Comparison of ENCODE assay signal across 11 mouse cellular contexts in genomic region chr3:109286590-109286989, GRCm38 (mm10). TPM values are rescaled to one million over a fixed set of nuclear protein-coding genes. Genes with fewer than 3 reads are reported as not detected.
A peak's percentile ranks its signal among the peaks of the same experiment; 100 is the strongest.
DNase-seq lines count a peak whose midpoint lies in the region; ATAC-seq and TF ChIP-seq lines count a peak whose summit lies in the region.
"Had no signal": no experiment of that assay in that cellular context is flagged by ENCODE, and none has a peak within 500 bp of the region (broad histone marks: within the 10 kb centered on the region; RNA-seq: fewer than 3 reads in every experiment).

No protein-coding gene starts in this region.

- no peak overlapping the region for H3K4me2 ChIP-seq in liver, embryonic 11.5 days

- H3K27me3 ChIP-seq in C2C12 (ENCODE audit: control insufficient read depth, insufficient read depth, insufficient read length), result no peaks in the 10 kb centered on the region
- H3K27me3 ChIP-seq in liver, embryonic 11.5 days (replicated peaks; ENCODE audit: control insufficient read depth, insufficient read depth, low read length), result no peaks in the 10 kb centered on the region
- no peaks in the 10 kb centered on the region for H3K27me3 ChIP-seq in forebrain, embryonic 10.5 days (ENCODE audit: poor library complexity, severe bottlenecking)
- H3K27me3 ChIP-seq: megakaryocyte, embryonic 14.5 days had no signal

- H3K9ac ChIP-seq in liver, embryonic 11.5 days (ENCODE audit: low read depth, low read length), result no peak overlapping the region

- H3K4me3 ChIP-seq in C2C12 (ENCODE audit: insufficient read depth, poor library complexity, severe bottlenecking), result no peak overlapping the region
- H3K4me3 ChIP-seq in liver, embryonic 11.5 days (ENCODE audit: low read depth, low read length), result no peak overlapping the region
- no peak overlapping the region for H3K4me3 ChIP-seq in forebrain, embryonic 10.5 days
- H3K4me3 ChIP-seq: megakaryocyte, embryonic 14.5 days had no signal

- H3K27ac ChIP-seq in liver, embryonic 11.5 days (ENCODE audit: low read depth, low read length), result no peak overlapping the region
- H3K27ac ChIP-seq in forebrain, embryonic 10.5 days, result no peak overlapping the region

- H3K79me3 ChIP-seq in C2C12 (ENCODE audit: low read depth), result no peaks in the 10 kb centered on the region

- H3K9me3 ChIP-seq in liver, embryonic 11.5 days (ENCODE audit: control insufficient read depth, low read length), result no peaks in the 10 kb centered on the region
- no peaks in the 10 kb centered on the region for H3K9me3 ChIP-seq in forebrain, embryonic 10.5 days

- no peaks in the 10 kb centered on the region for H3K79me2 ChIP-seq in C2C12 (ENCODE audit: control insufficient read depth, insufficient read depth)

- no peaks in the 10 kb centered on the region for H3K36me3 ChIP-seq in C2C12 (ENCODE audit: control insufficient read depth, insufficient read depth)
- H3K36me3 ChIP-seq in liver, embryonic 11.5 days (ENCODE audit: control insufficient read depth, insufficient read depth, low read length), result no peaks in the 10 kb centered on the region
- no peaks in the 10 kb centered on the region for H3K36me3 ChIP-seq in forebrain, embryonic 10.5 days (replicated peaks)

- H3K4me1 ChIP-seq in liver, embryonic 11.5 days (replicated peaks; ENCODE audit: control insufficient read depth, insufficient read depth, low read length), result no peaks in the 10 kb centered on the region; the same call in 1 of the 2 replicates
- no peaks in the 10 kb centered on the region for H3K4me1 ChIP-seq in forebrain, embryonic 10.5 days

- no peak for TF ChIP-seq CTCF in C2C12 (IDR thresholded peaks at IDR 0.05; ENCODE audit: control insufficient read depth, insufficient read depth, insufficient read length)

- WGBS in liver, embryonic 11.5 days, result 16% methylated on average over 1 of the region's 1 CpGs
- WGBS in forebrain, embryonic 10.5 days, result 76% methylated on average over 1 of the region's 1 CpGs

- peak; percentile 35 for DNase-seq in embryo, embryonic 10 days (ENCODE audit: low spot score)
- DNase-seq in embryo, embryonic 11 days, result no peak
- DNase-seq in heart, adult 18-20 months, result peak; percentile 69 to 87
- DNase-seq in liver, embryonic 11.5 days (ENCODE audit: low spot score), result no peak
- DNase-seq in forebrain, embryonic 10.5 days (ENCODE audit: extremely low spot score, low spot score), result no peak
- no peak for DNase-seq in retina, embryonic 14.5 days (ENCODE audit: low spot score)
- no peak for DNase-seq in gastrocnemius, postnatal 4 days (ENCODE audit: low spot score in 2 of 2)
- DNase-seq: B cell, adult 2 months; gastrocnemius, postnatal 36 days had no signal

- ATAC-seq in liver, embryonic 11.5 days (replicated peaks; ENCODE audit: low FRiP score), result peak; percentile 65

- H3ac ChIP-seq in C2C12 (ENCODE audit: control insufficient read depth, insufficient read length, low read depth), result no peak overlapping the region

TF ChIP-seq in C2C12, 6 proteins besides CTCF, POLR2A, EP300 and RAD21:
- TF ChIP-seq MYOD1 (IDR thresholded peaks at IDR 0.05; ENCODE audit: control insufficient read depth, insufficient read length, low read depth) (peak; percentile 96), MAX (IDR thresholded peaks at IDR 0.05) (peak; percentile 66), USF1 (IDR thresholded peaks at IDR 0.05; ENCODE audit: low read depth) (no peak), FOSL1 (IDR thresholded peaks at IDR 0.05; ENCODE audit: insufficient read depth, low read length, poor library complexity, severe bottlenecking) (peak; percentile 77)
TF ChIP-seq in C2C12: peak in this region for 3.

RNA-seq across cellular contexts. Expression of gene Vav3, which starts 53.9 kb away (rescaled TPM):
- polyA plus RNA-seq in C2C12 (2012; fragmentation: generic; extraction: Trizol), result 2.2 TPM
- 1 to 10 TPM; 4.8 to 5.4 TPM for total RNA-seq in heart, adult 18-20 months (2021)
- 5.8 and 7.0 TPM in 2 replicates for polyA plus RNA-seq in liver, embryonic 11.5 days (2014; fragmentation: Nextera tagmentation; extraction: Ambion mirVana)
- 4.1 and 4.7 TPM in 2 replicates for polyA plus RNA-seq in forebrain, embryonic 10.5 days (2016; fragmentation: Nextera tagmentation; extraction: Ambion mirVana)
- total RNA-seq in gastrocnemius, postnatal 4 days (2021), result 10 to 100 TPM; 11.5 to 12.1 TPM

Comparison
In these comparisons a context has a peak if more than half of its experiments do, and no peak if none do; other contexts are left out.
1. DNase-seq: peak in embryo, embryonic 10 days (single experiment) and heart, adult 18-20 months (2 of 2); none in embryo, embryonic 11 days (single experiment), liver, embryonic 11.5 days (single experiment), forebrain, embryonic 10.5 days (single experiment), retina, embryonic 14.5 days (single experiment) and gastrocnemius, postnatal 4 days (0 of 2).